Mouse (Mus musculus) c-Kit-positive CD71-negative TER-119-negative erythroid progenitor cells, embryonic 14.5 days (primary cell): ENCODE results near the gene Primpol.

Experiments
- DNase-seq: peaks from one replicate; pipeline ENCODE4 v3.0.0-alpha.2; 2013; ENCODE audit warnings: low read depth

Primpol gene

DNA sequence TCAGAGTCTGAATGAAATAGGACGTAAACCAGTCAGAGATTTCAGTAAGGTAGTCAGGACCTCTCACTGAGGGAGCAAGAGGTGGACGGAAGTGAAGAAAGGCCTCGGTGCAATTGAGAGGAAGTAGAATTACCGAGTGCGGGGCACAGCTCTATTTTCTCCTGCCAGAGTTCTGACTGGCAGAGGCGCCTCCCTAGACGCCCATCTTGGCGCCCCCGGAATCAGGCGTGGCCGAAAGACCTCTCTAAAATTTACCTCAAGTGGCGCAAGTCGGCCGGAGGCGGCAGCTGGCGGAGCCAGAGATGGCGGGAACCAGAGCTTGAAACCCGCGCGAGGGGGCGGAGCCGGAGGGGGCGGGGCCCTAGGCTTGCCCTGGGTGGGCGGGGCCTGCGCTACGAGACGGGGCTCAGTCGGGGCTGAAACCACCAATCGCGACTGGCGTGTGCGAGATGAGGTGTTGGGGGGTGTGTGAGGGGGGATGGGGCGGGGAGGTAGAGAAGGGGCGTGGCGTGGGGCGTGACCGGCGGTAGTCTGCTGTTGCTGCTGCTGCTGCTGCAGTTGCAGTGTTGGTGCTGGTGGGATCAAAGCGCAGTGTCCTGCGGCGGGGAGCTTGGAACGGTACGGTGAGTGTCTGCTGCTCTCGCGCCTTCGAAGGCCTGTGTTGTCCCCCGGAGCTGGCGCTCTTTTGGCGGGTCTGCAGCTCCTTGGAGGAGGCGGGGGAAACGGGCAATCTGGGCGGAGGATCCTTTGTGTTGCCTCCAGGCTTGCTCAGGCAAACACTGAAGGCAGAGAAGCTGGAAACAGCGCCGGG is at the start of gene Primpol, which contains the start of gene Casp3:
Gene Primpol, minus strand, starts transcription at position 334 of the 811 bp plus-strand sequence.
Gene Casp3, plus strand, starts transcription at position 413 of the 811 bp plus-strand sequence.
- DNase-seq = peak; percentile 91

- DNase-seq = no peak
Measured at GRCm38 (mm10) chr8:46655919-46656318, 38.9 kb upstream of the Primpol start.

DNA sequence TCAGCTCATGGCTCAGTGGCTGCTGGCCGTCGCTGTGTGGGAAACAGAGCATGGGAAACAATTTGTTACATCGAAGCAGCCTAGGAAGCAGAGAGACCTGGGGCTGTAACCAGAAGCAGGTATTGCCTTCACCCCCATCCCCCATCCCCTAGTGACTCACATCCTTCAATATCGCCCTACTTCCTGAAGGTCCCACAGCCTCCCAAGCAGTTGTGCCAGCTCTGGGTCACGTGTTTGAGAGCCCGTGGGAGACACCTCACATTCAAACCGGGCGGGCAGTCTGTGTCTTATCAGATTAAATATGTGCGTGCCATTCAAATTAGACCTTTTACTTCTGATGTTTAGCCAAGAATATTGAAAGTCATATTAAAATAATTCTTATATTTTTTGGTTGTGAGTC is 34.9 kb upstream of the Primpol start:
- DNase-seq = no peak

DNA sequence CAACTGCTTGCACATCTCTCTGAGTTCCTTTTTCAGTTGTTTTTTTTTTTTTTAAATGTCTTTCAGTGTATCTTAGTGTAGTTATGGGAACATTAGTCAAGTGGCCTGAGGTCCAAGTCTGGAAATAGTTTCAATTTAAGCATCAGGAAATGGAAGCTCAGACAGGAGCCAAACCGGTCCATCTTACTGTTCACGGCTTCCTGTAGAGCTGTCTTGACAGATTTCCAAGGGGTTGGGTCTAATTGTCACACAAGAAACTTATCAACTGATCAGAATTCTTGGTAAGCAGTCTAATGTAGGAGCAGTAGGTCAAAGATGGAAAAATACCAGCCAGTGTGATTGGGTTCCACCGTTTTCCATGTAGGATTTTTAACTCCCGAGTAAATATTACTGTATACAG is 31.4 kb upstream of the Primpol start:
- DNase-seq = no peak

- no peak for DNase-seq
Measured at GRCm38 (mm10) chr8:46641272-46641671, 24.3 kb upstream of the Primpol start.

- no peak for DNase-seq
Measured at GRCm38 (mm10) chr8:46639852-46640251, 22.8 kb upstream of the Primpol start.

GRCm38 (mm10) chr8:46639010-46639571 is 22.1 kb upstream of the Primpol start:
- DNase-seq = no peak

- DNase-seq = no peak
Measured at GRCm38 (mm10) chr8:46630932-46631331, 13.9 kb upstream of the Primpol start.

- no peak for DNase-seq
Measured at GRCm38 (mm10) chr8:46630422-46630821, 13.4 kb upstream of the Primpol start.

DNA sequence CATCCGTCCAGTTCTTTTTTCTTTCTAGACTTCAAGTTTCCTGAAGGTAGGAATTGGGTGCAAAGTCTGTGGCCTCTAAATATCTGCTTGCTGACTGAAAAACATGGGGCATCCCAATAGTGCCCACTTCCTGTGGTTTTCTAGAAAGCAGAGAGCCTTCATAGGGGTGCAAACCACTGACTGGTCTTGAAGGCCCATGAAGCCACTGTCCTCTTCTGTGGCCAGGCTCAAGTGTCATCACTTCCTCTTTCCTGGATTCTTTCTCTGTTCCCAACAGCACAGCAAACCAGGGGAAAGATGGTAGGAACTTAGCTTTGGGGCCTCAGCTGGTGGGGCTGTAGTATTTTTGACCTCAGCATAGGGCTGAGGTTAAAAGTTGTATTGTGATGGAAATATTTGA is 11.6 kb upstream of the Primpol start:
- no peak for DNase-seq

DNA sequence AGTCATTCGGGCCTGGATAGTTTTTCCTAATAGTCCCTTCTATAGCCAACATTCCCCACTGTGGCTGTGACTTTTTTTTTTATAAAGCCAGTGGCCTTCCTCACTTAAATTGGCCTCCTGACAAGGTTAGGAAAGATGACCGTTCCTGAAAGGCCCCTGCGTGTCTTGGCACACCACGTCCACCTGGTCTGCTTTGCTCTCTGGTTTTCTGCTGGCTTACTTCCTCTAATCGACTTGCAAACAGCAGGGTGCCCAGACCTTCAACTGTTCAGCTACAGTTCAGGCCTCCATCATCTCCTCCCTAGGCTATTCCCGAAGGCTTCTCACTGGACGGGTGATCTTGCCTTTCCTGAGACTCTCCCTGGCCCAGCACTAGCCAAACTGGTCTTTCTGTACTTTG is 10.9 kb upstream of the Primpol start:
- DNase-seq = no peak

GRCm38 (mm10) chr8:46626642-46627041 is 9.6 kb upstream of the Primpol start:
- DNase-seq = no peak

- DNase-seq = no peak
Measured at GRCm38 (mm10) chr8:46625166-46625565, 8.2 kb upstream of the Primpol start.

DNA sequence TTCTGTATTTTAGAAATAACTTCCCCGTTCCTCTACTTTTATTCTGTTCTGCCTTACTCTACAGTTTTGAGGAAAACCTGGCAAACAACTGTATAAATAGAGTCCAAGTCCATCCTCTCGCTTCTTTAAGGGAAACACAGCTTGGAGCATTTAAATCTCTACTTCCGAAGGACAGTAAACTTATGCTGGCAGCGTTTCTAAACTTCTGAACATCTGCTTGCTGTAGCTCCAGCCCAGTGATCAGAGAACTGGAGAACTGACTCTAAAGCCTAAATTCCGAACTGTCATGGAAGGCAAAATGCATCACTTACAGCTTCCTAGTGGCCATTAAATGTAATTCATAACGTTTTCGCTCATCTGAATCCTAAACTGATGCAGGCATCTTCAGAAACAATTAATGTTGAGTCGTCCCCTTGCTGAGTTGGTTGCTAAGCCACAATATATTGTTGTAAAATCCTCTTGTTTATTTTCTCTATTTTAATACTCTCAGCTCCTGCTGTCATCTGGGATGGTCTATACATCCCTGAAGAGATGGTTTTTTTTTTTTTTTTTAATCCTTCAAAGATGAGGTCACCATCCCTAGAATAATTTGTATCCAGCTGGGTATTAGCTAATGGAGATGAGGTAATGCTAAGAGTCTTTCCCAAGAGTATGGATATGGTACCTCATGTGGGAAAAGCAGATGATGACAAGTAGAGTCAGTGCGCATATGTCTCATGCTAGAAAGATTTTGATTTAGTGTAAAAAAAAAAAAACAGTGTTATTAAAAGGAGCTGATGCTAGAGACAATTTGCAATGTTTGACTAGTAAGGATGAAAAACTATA is 5.6 kb upstream of the Primpol start:
- no peak for DNase-seq

DNA sequence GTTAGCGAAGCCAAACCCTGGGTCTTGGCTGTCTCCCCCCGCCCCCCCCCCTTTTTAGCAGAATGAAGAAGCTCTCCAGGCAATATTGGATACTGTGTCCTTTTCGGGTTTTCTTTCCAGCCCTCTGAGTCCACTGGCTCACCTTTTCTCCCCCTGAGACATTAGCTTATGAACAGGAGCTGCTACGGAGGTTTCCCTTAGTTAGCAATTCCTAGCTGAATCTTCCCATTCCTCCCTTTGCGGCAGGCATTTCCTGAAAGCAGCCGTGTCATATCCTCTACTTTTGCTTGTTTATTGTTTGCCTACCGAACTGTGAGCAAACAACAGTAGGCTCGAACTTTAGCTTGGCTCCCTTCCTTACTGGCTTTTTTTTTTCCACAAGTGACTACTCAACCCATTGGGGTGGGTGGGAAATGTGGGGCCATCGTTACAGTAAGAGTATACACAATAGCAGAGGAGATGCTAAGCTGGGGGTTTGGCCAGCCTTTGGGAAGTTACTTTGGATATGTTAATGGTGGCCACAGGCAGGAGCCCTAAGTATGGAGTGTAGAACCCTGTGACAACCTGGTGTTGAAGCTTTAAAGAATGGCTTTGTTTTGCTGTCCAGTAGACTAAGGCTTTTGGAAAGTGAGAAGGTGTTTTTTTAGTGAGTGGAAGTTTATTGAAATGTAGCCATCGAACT is 1.8 kb upstream of the Primpol start:
- no peak for DNase-seq

DNA sequence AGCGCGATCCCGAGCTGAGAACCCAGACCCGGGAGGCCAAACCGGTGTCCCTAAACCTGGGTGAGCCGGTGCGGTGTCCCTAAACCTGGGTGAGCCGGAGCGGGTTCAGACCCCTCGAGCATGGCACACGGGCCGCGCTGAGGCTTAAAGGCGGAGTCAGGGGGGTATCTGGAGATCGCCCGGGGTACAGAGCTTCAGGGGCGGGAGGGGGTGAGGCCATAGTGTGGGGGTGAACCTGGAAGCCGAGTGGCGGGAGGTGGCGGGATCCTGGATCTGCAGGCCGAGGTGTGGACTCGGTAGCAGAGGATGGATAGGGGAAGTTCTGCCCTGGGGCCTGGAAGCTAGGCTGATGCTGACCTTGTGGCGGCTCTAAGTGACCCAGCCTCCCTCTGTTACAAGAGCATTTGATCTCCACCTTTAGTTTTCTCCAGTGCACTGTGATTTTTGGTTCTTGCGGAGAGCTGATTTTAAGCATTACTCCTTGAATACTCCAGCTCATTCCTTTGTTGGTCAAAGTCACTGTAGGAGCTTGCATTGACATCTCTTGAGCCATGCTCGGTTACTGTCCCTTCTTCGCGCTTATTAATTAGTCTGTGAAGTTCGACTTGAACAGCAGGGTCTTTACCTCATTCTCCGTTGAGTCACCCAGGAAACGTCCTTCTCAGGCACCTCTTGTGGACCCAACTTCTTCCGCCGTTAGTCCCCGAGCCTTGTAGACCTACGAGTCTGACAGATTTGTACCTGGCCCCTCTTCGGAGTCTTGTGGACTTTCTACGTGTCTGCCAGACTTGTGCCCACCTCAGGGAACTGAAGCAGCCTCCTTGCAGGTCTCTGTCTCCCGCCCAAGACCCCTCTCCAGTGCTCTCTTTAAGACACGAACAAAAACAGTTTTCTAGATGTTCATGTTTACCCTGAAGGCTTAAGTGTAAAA is 943 bp upstream of the Primpol start:
- DNase-seq = no peak

DNA sequence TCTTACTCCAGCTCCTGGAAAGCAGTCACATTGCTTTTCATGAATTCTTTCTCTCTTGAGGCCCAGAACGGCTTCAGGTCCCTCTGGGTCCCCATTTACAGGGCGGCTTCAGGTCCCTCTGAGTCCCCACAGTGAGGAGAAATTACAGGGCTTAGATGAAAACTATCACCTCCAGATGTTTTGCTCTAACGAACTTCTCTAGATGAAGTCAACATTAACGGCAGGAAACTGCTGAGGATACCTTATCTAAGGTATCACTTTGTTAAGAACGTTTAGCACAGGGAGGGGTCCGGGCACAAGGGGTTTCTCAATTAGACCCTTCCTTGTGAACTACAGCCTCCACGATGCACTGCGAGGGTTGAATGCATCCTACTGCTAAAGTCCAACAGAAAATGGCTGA is 1.1 kb downstream of the Primpol start:
- DNase-seq = no peak

GRCm38 (mm10) chr8:46613377-46613776 is 3.6 kb downstream of the Primpol start:
- DNase-seq = no peak

DNA sequence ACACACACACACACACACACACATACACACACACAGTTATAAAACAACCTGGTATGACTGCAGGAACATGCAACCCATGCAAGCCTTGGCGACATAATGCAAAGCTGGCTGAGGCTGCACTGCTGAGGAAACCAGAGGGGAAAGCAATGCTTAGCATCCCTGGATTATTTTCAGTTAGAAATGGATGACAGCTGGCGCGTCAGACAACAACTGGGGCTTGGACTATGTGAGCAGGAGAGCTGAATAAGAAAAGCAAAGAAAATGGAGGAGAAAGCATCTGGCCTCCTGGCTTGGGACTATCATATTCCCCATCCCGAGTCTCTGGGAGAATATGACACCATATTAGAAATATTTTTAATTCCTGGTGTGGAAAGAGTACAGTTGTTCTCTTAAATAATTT is 4.1 kb downstream of the Primpol start:
- DNase-seq = no peak

GRCm38 (mm10) chr8:46611557-46611956 is 5.5 kb downstream of the Primpol start:
- DNase-seq = no peak

DNA sequence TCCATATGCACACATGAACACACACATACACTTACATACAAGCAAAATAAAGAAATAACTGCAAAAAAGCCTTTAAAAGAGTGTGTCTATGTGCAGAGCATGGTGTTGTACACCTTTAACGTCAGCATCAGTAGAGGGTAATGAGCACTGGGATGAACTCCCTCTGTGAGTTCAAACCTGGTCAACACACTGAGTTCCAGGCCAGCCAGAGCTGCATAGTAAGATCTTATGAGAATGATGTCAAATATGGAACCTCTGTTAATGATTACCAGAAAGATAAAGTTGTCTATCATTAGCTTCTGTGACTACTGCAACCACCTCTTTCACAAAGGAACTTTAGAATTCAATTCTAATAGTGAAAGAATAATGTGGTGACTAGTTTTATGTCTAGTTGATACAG is 10.1 kb downstream of the Primpol start:
- no peak for DNase-seq
